In genomic region chr1:178486828-178487227, GRCm38 (mm10) we compare ENCODE assay signal across 13 mouse cellular contexts. TPM values are rescaled to one million over a fixed set of nuclear protein-coding genes. Genes with fewer than 3 reads are reported as not detected.
A peak's percentile ranks its signal among the peaks of the same experiment; 100 is the strongest.
DNase-seq lines count a peak whose midpoint lies in the region; ATAC-seq lines count a peak whose summit lies in the region.
"Had no signal": no experiment of that assay in that cellular context is flagged by ENCODE, and none has a peak within 500 bp of the region (broad histone marks: within the 10 kb centered on the region; RNA-seq: fewer than 3 reads in every experiment).

No protein-coding gene starts in this region.

- no peak for DNase-seq in heart, embryonic 10.5 days (ENCODE audit: low spot score)
- DNase-seq in heart, adult 8-10 months (ENCODE audit: low spot score), result no peak
- DNase-seq in lung, postnatal 10 days, result peak; percentile 12
- DNase-seq in lung, postnatal 4 days, result no peak
- DNase-seq in left cerebral cortex, adult 9 months (ENCODE audit: low spot score in 2 of 2), result peak; percentile 47 to 55
- DNase-seq in embryo, embryonic 9.5 days (ENCODE audit: extremely low spot score), result no peak
- DNase-seq in urinary bladder, postnatal 10 days (ENCODE audit: low spot score), result no peak
- DNase-seq: adrenal gland, postnatal 36 days; cerebellum, postnatal 14 days; kidney, postnatal 25 days had no signal

- WGBS in heart, embryonic 10.5 days, result 47% methylated on average over 5 of the region's 5 CpGs

- no peaks in the 10 kb centered on the region for H3K36me3 ChIP-seq in heart, embryonic 10.5 days

- ATAC-seq in CD4-positive, CD25-positive, alpha-beta regulatory T cell, adult 4 months, result no peak

- peak overlapping the region; percentile 66; the same call in 1 of the 2 replicates for H3K27ac ChIP-seq in heart, embryonic 10.5 days
- H3K27ac ChIP-seq: liver, embryonic 14.5 days had no signal

- peak overlapping the region; percentile 5; the same call in 1 of the 2 replicates for H3K4me3 ChIP-seq in heart, embryonic 10.5 days
- H3K4me3 ChIP-seq: erythroblast, embryonic 14.5 days had no signal

- peaks cover 29% of the 10 kb centered on the region for H3K4me1 ChIP-seq in heart, embryonic 10.5 days

- no peaks in the 10 kb centered on the region for H3K27me3 ChIP-seq in heart, embryonic 10.5 days (ENCODE audit: insufficient read depth, poor library complexity, severe bottlenecking)

- H3K9me3 ChIP-seq in heart, embryonic 10.5 days, result no peaks in the 10 kb centered on the region

RNA-seq across cellular contexts. Expression of gene Kif26b, which starts 42.1 kb away (rescaled TPM):
- 13.5 and 19.1 TPM in 2 replicates for polyA plus RNA-seq in heart, embryonic 10.5 days (2016; fragmentation: Nextera tagmentation; extraction: Ambion mirVana)
- total RNA-seq in heart, adult 8-10 months (2022), result 1 to 10 TPM; 2.7 to 5.7 (median 4.1) TPM
- under 1 TPM in 1 of 2 experiments, not detected in 1; 0.04 TPM for polyA plus RNA-seq in CD4-positive, CD25-positive, alpha-beta regulatory T cell, adult 4 months (2017; shearing (Covaris generic))
- polyA plus RNA-seq: erythroblast, embryonic 14.5 days had no signal

Comparison
In these comparisons a context has a peak if more than half of its experiments do, and no peak if none do; other contexts are left out.
1. DNase-seq: peak in lung, postnatal 10 days (single experiment) and left cerebral cortex, adult 9 months (2 of 2); none in heart, embryonic 10.5 days (single experiment), heart, adult 8-10 months (single experiment), lung, postnatal 4 days (0 of 2), embryo, embryonic 9.5 days (single experiment) and urinary bladder, postnatal 10 days (single experiment).
2. RNA of gene Kif26b, which starts 42.1 kb away (polyA plus RNA-seq): 13.5 to 19.1 TPM in heart, embryonic 10.5 days; 0.04 TPM in CD4-positive, CD25-positive, alpha-beta regulatory T cell, adult 4 months; every median in the first group is over 10 times any median in the second.